ENCODE assay signal across 18 mouse cellular contexts in the genomic region with DNA sequence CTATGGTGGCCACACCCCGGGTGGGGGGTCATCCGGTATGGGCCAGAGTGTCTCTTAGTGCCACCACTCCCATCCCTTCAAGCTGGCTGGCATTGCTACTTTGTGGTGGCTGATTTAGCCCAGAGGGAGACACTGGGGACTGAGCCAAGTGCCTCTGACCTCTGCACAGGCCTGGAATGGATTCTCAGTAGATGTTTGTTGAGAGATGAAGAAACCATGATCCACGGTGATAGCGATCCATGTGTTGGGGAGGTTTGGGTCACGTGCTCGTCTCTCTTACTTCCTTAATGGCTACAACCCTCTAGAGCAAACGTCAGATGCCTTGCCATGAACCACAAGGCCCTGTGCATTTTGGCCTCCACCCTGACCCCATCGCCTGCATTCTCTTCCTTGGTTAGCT. TPM values are rescaled to one million over a fixed set of nuclear protein-coding genes. Genes with fewer than 3 reads are reported as not detected.
DNase-seq lines count a peak whose midpoint lies in the region; ATAC-seq and TF ChIP-seq lines count a peak whose summit lies in the region.
"Had no signal": no experiment of that assay in that cellular context is flagged by ENCODE, and none has a peak within 500 bp of the region (broad histone marks: within the 10 kb centered on the region; RNA-seq: fewer than 3 reads in every experiment).

No protein-coding gene starts in this region.

- no peak for TF ChIP-seq POLR2A in liver, adult 2 months (IDR thresholded peaks at IDR 0.05; ENCODE audit: extremely low read depth, insufficient read depth, low read length)

- H3K9me3 ChIP-seq in E14TG2a.4 (ENCODE audit: low read length) = peaks cover 13% of the 10 kb centered on the region
- peaks cover 10% of the 10 kb centered on the region; the same call in 1 of the 2 replicates for H3K9me3 ChIP-seq in kidney, embryonic 16.5 days (ENCODE audit: low read length)
- H3K9me3 ChIP-seq: neural tube, embryonic 13.5 days had no signal

- no peak overlapping the region for H3K27ac ChIP-seq in liver, adult 2 months (replicated peaks; ENCODE audit: insufficient read depth, low read depth, low read length)
- no peak overlapping the region for H3K27ac ChIP-seq in kidney, embryonic 16.5 days (ENCODE audit: low read length)
- H3K27ac ChIP-seq: hindbrain, embryonic 14.5 days; neural tube, embryonic 13.5 days had no signal

- H3K4me3 ChIP-seq in liver, adult 2 months (ENCODE audit: insufficient read depth, low read depth, low read length) = no peak overlapping the region
- peak overlapping the region; percentile 60 for H3K4me3 ChIP-seq in E14TG2a.4 (replicated peaks; ENCODE audit: low read length)
- no peak overlapping the region for H3K4me3 ChIP-seq in kidney, embryonic 16.5 days (ENCODE audit: low read length)
- H3K4me3 ChIP-seq: neural tube, embryonic 13.5 days had no signal

- no peak for TF ChIP-seq CTCF in liver, adult 2 months (IDR thresholded peaks at IDR 0.05; ENCODE audit: low read depth, low read length)
- TF ChIP-seq CTCF in E14TG2a.4 (conservative IDR thresholded peaks at IDR 0.05; ENCODE audit: low read length) = no peak

- no peak overlapping the region for H3K4me2 ChIP-seq in kidney, embryonic 16.5 days (replicated peaks; ENCODE audit: low read depth, low read length)
- H3K4me2 ChIP-seq: hindbrain, embryonic 14.5 days; neural tube, embryonic 13.5 days had no signal

- H3K9ac ChIP-seq in liver, adult 2 months (ENCODE audit: low read depth, low read length) = no peak overlapping the region
- no peak overlapping the region for H3K9ac ChIP-seq in kidney, embryonic 16.5 days (replicated peaks; ENCODE audit: low read length)
- H3K9ac ChIP-seq: hindbrain, embryonic 14.5 days; neural tube, embryonic 13.5 days had no signal

- H3K27me3 ChIP-seq in liver, adult 2 months (ENCODE audit: control insufficient read depth, insufficient read depth, low read length) = no peaks in the 10 kb centered on the region
- no peaks in the 10 kb centered on the region for H3K27me3 ChIP-seq in E14TG2a.4 (ENCODE audit: insufficient read depth, low read length)
- no peaks in the 10 kb centered on the region for H3K27me3 ChIP-seq in kidney, embryonic 16.5 days (ENCODE audit: insufficient read depth, low read length)
- H3K27me3 ChIP-seq: neural tube, embryonic 13.5 days had no signal

- 17% methylated on average over 8 of the region's 8 CpGs for WGBS in liver, adult 2 months
- WGBS in kidney, embryonic 16.5 days = 79% methylated on average over 8 of the region's 8 CpGs

- ATAC-seq in granulocyte monocyte progenitor cell, adult 5-6 weeks (replicated peaks; ENCODE audit: poor library complexity, severe bottlenecking) = peak; percentile 23
- no peak for ATAC-seq in kidney, embryonic 16.5 days (ENCODE audit: low FRiP score, low TSS enrichment)
- ATAC-seq: forebrain, embryonic 14.5 days had no signal

- no peaks in the 10 kb centered on the region for H3K79me2 ChIP-seq in liver, adult 2 months (ENCODE audit: control insufficient read depth, insufficient read depth, low read length)

- DNase-seq in adrenal gland, adult 2 months = peak; percentile 49
- no peak for DNase-seq in adrenal gland, postnatal 4 days (ENCODE audit: low spot score in 2 of 2)
- DNase-seq in liver, adult 2 months (ENCODE audit: extremely low read depth, low read depth, low spot score) = peak; percentile 95
- no peak for DNase-seq in liver
- DNase-seq in spleen, postnatal 4 days (ENCODE audit: low spot score in 2 of 2) = no peak
- DNase-seq: cerebellum, adult 11-12 months; gastrocnemius, postnatal 10 days; kidney, adult 8-10 months; kidney, postnatal 4 days; layer of hippocampus, postnatal 36 days; thymus, postnatal 25 days had no signal

- H3K4me1 ChIP-seq in liver, adult 2 months (ENCODE audit: control insufficient read depth, insufficient read depth, low read length) = peaks cover 7% of the 10 kb centered on the region
- peaks cover 77% of the 10 kb centered on the region for H3K4me1 ChIP-seq in E14TG2a.4 (replicated peaks; ENCODE audit: low read depth, low read length)
- no peaks in the 10 kb centered on the region for H3K4me1 ChIP-seq in kidney, embryonic 16.5 days (ENCODE audit: insufficient read depth, low read length)

- H3K36me3 ChIP-seq in liver, adult 2 months (ENCODE audit: control insufficient read depth, insufficient read depth, low read length) = no peaks in the 10 kb centered on the region
- peaks cover 36% of the 10 kb centered on the region for H3K36me3 ChIP-seq in E14TG2a.4 (ENCODE audit: insufficient read depth, low read length)
- H3K36me3 ChIP-seq in kidney, embryonic 16.5 days (ENCODE audit: insufficient read depth, low read length) = no peaks in the 10 kb centered on the region
- H3K36me3 ChIP-seq: neural tube, embryonic 13.5 days had no signal

RNA-seq across cellular contexts. Expression of a gene that starts 42.9 kb away (rescaled TPM):
- total RNA-seq in adrenal gland, adult 2 months (2021) = under 1 TPM; 0.14 to 0.62 TPM
- 0.30 and 0.31 TPM in 2 replicates for polyA plus RNA-seq in adrenal gland, adult 2 months (2012; rRNA removed)
- total RNA-seq in adrenal gland, postnatal 4 days (2021) = 1 to 10 TPM; 1.4 to 1.7 TPM
- 0.07 TPM in 1 of 2 replicates, not detected in the other for total RNA-seq in liver, adult 2 months (2014; rRNA removed)
- polyA plus RNA-seq in liver, adult 2 months (2012; rRNA removed) = 0.15 TPM in 1 of 2 replicates, not detected in the other
- total RNA-seq in granulocyte monocyte progenitor cell, adult 5-6 weeks (2014; fragmentation: Nextera tagmentation) = 318 and 350 TPM in 2 replicates
- 315 and 369 TPM in 2 replicates for total RNA-seq in granulocyte monocyte progenitor cell, adult 5-6 weeks (2017)
- 0.12 and 0.26 TPM in 2 replicates for polyA plus RNA-seq in kidney, embryonic 16.5 days (2015; fragmentation: Nextera tagmentation; extraction: Ambion mirVana)
- total RNA-seq: layer of hippocampus, postnatal 36 days had no signal
- polyA plus RNA-seq: forebrain, embryonic 14.5 days; hindbrain, embryonic 14.5 days; limb, embryonic 11.5 days had no signal

Comparison
In these comparisons a context has a peak if more than half of its experiments do, and no peak if none do; other contexts are left out.
1. DNase-seq: peak in adrenal gland, adult 2 months (single experiment) and liver, adult 2 months (single experiment); none in adrenal gland, postnatal 4 days (0 of 2), liver (single experiment) and spleen, postnatal 4 days (0 of 2).
2. RNA of a gene that starts 42.9 kb away (total RNA-seq): 315 to 369 TPM in granulocyte monocyte progenitor cell, adult 5-6 weeks; 1.4 to 1.7 TPM in adrenal gland, postnatal 4 days, 0.14 to 0.62 TPM in adrenal gland, adult 2 months and 0.07 TPM in liver, adult 2 months; every median in the first group is over 100 times any median in the second.